Mouse (Mus musculus): Measurements from ENCODE around the gene Gm49361.

DNA sequence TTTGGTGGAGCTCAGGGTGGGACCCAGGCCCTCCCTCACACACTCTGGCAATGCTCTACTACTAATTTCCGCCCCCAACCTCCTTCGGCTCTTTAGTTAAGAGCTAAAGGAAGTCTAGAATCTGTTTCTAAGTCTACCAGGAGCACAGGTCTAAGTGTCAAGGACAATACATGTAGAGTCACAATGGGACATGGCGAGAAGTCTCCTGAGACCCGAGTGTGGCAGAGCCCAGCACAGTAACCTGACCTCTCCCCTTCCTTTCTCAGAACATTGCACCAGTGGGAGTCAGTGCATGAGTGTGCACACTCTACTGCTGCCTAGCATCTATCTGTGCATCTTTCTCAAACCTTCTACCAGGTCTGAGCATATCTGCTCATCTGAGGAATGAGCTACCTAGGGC is 40.1 kb downstream of the Gm49361 start:
- TF ChIP-seq CTCF (conservative IDR thresholded peaks at IDR 0.05 in 1 of 2, IDR thresholded peaks at IDR 0.05 in 1 of 2; ENCODE audit: low read depth in 2 of 2, low read length in 2 of 2), result no peak
- no peak for TF ChIP-seq MAFK (IDR thresholded peaks at IDR 0.05; ENCODE audit: insufficient replicate concordance, low read length)
- no peak for TF ChIP-seq MXI1 (IDR thresholded peaks at IDR 0.05; ENCODE audit: low read depth, low read length)
- no peak for TF ChIP-seq CHD1 (IDR thresholded peaks at IDR 0.05; ENCODE audit: low read depth, low read length)
- no peak for TF ChIP-seq KAT2A (IDR thresholded peaks at IDR 0.05; ENCODE audit: insufficient replicate concordance, low read length)
- no peak for TF ChIP-seq JUND (conservative IDR thresholded peaks at IDR 0.05; ENCODE audit: low read depth, low read length)
- TF ChIP-seq POLR2A (IDR thresholded peaks at IDR 0.05; ENCODE audit: low read depth, low read length), result no peak
- TF ChIP-seq ZC3H11A (IDR thresholded peaks at IDR 0.05; ENCODE audit: low read depth, low read length), result no peak
- no peak for TF ChIP-seq TCF12 (IDR thresholded peaks at IDR 0.05; ENCODE audit: low read depth, low read length)
- TF ChIP-seq CHD2 (IDR thresholded peaks at IDR 0.05; ENCODE audit: low read length), result no peak
